Mouse (Mus musculus) liver, postnatal 0 days (tissue): ENCODE measurements around the gene Cdk12. TPM values are rescaled to one million over a fixed set of nuclear protein-coding genes. Genes with fewer than 3 reads are reported as not detected.
"Not testable (repeated sequence)": the region's sequence is repeated elsewhere in the genome, so short reads cannot be mapped to it uniquely, and the experiment has no call there.

Experiments used
- ATAC-seq: fragments of 200-750 bp; cut with Nextera tagmentation; 2 replicates; pipeline ENCODE4 v1.8.0; 2017; ENCODE audit warnings: mild to moderate bottlenecking, moderate library complexity
- DNase-seq: peaks from one replicate; pipeline ENCODE4 v3.0.0-alpha.2; 2016
- H3K27ac ChIP-seq: fragments of 300-500 bp; sonication (generic); 2 replicates; pipeline ENCODE4 v1.5.1; 2014; ENCODE audit warnings: antibody characterized with exemption, moderate library complexity, mild to moderate bottlenecking, low read depth
- H3K27me3 ChIP-seq: fragments of 300-500 bp; sonication (generic); 2 replicates; pipeline ENCODE4 v1.6.1; 2014; ENCODE audit warnings: low read length, control low read depth, mixed read lengths; ENCODE audit not compliant: insufficient read depth
- H3K36me3 ChIP-seq: fragments of 300-500 bp; sonication (generic); replicated peaks from 2 replicates; pipeline ENCODE4 v1.6.1; 2014; ENCODE audit warnings: mild to moderate bottlenecking, control low read depth, low read length, moderate library complexity, mixed read lengths; ENCODE audit not compliant: insufficient read depth
- H3K4me1 ChIP-seq: fragments of 300-500 bp; sonication (generic); 2 replicates; pipeline ENCODE4 v1.6.1; 2014; ENCODE audit warnings: antibody characterized with exemption, mild to moderate bottlenecking, control low read depth; ENCODE audit not compliant: insufficient read depth
- H3K4me2 ChIP-seq: fragments of 300-500 bp; sonication (generic); 2 replicates; pipeline ENCODE4 v1.6.1; 2014; ENCODE audit warnings: low read depth, mild to moderate bottlenecking, low read length, moderate library complexity, mixed read lengths
- H3K4me3 ChIP-seq: fragments of 300-500 bp; sonication (generic); 2 replicates; pipeline ENCODE4 v1.5.1; 2014; ENCODE audit warnings: low read depth, low read length
- H3K9ac ChIP-seq: fragments of 300-500 bp; sonication (generic); replicated peaks from 2 replicates; pipeline ENCODE4 v1.6.1; 2014; ENCODE audit warnings: mild to moderate bottlenecking, moderate library complexity
- H3K9me3 ChIP-seq: fragments of 300-500 bp; sonication (generic); 2 replicates; pipeline ENCODE4 v1.6.1; 2016; ENCODE audit warnings: mild to moderate bottlenecking, control low read depth, low read length, mixed read lengths
- CTCF ChIP-seq: sonication (generic); IDR thresholded peaks from 2 replicates; pipeline ENCODE4 v1.5.1; 2016; ENCODE audit warnings: antibody characterized with exemption, low read depth
- EP300 ChIP-seq: IDR thresholded peaks from 2 replicates; pipeline ENCODE4 v1.6.1; 2016; ENCODE audit warnings: antibody characterized with exemption, low read depth, mild to moderate bottlenecking
- WGBS: fragments of 180-500 bp; shearing (Covaris S2); extraction: QIAGEN DNeasy Blood & Tissue Kit; methylation state at CpG from one replicate; pipeline ENCODE4 v1.1.7; 2014; ENCODE audit not compliant: insufficient replicate concordance; 5-methylcytosine and 5-hydroxymethylcytosine counted together
- polyA plus RNA-seq: library from polyadenylated mRNA; unstranded; fragments of >200 nt; fragmentation: Nextera tagmentation; extraction: Ambion mirVana; gene quantifications from 2 replicates; pipeline ENCODE4 v1.2.1, GENCODE M21; 2015

Gene Cdk12
- polyA plus RNA-seq, 1 experiment from 2014 or later = 3.9 TPM

- Histone ChIP-seq H3K4me1 (peaks cover 16% of the 10 kb centered on the region), H3K9ac (peak within 1 kb of the TSS; percentile 80), H3K4me3 (peak within 1 kb of the TSS; percentile 83), H3K4me2 (peak within 1 kb of the TSS; percentile 76), H3K9me3 (no peaks in the 10 kb centered on the region), H3K36me3 (peaks cover 15% of the 10 kb centered on the region), H3K27ac (peak within 1 kb of the TSS; percentile 87), H3K27me3 (no peaks in the 10 kb centered on the region)
- ATAC-seq (peak; percentile 98), DNase-seq (peak; percentile 93)
- peak; percentile 13; the same call in 1 of the 2 replicates for TF ChIP-seq CTCF
- peak; percentile 85 for TF ChIP-seq EP300
- 1% methylated on average over 52 of the region's 53 CpGs for WGBS
Observed at GRCm38 (mm10) chr11:98192901-98193805, 9.7 kb upstream of the Cdk12 start, which contains the start of gene Med1. Med1 (minus strand) TSS chr11:98193293.

- ATAC-seq = 0 out of 2 replicates have a peak, but pooled peaks have one; percentile 9
- DNase-seq = peak; percentile 49
- Histone ChIP-seq H3K36me3 (no peaks in the 10 kb centered on the region; the same call in 1 of the 2 replicates), H3K9ac (peak overlapping the region; percentile 99), H3K4me2 (peak overlapping the region; percentile 76), H3K4me3 (peak overlapping the region; percentile 91), H3K4me1 (peaks cover 10% of the 10 kb centered on the region), H3K9me3 (no peaks in the 10 kb centered on the region), H3K27ac (peak overlapping the region; percentile 100), H3K27me3 (no peaks in the 10 kb centered on the region)
- TF ChIP-seq CTCF (no peak), EP300 (no peak)
- WGBS = under 1% methylated on average over 27 of the region's 27 CpGs
Observed at GRCm38 (mm10) chr11:98201791-98202640, 843 bp upstream of the Cdk12 start.

- H3K4me3 ChIP-seq = peak overlapping the region; percentile 91
- H3K9ac ChIP-seq = peak overlapping the region; percentile 99
- peaks cover 11% of the 10 kb centered on the region for H3K4me1 ChIP-seq
- H3K9me3 ChIP-seq = no peaks in the 10 kb centered on the region
- no peak for TF ChIP-seq CTCF
- H3K27me3 ChIP-seq = no peaks in the 10 kb centered on the region
- WGBS = under 1% methylated on average over 37 of the region's 37 CpGs
- ATAC-seq (peak; percentile 20), DNase-seq (no peak)
- H3K27ac ChIP-seq = peak overlapping the region; percentile 100
- H3K4me2 ChIP-seq = peak overlapping the region; percentile 76
- H3K36me3 ChIP-seq = peaks cover 6% of the 10 kb centered on the region
Observed at GRCm38 (mm10) chr11:98203351-98203911, 572 bp downstream of the Cdk12 start.

- Histone ChIP-seq H3K4me3 (peak overlapping the region; percentile 91), H3K4me2 (peak overlapping the region; percentile 76), H3K36me3 (peaks cover 8% of the 10 kb centered on the region), H3K27ac (peak overlapping the region; percentile 100), H3K4me1 (peaks cover 12% of the 10 kb centered on the region), H3K9ac (peak overlapping the region; percentile 99), H3K9me3 (no peaks in the 10 kb centered on the region), H3K27me3 (no peaks in the 10 kb centered on the region)
- no peak for ATAC-seq
- whole genome bisulfite sequencing = under 1% methylated on average over 16 of the region's 16 CpGs
- TF ChIP-seq CTCF (no peak), EP300 (no peak)
- peak; percentile 46 for DNase-seq
Observed at GRCm38 (mm10) chr11:98203931-98204421, 1.1 kb downstream of the Cdk12 start.

GRCm38 (mm10) chr11:98205463-98205862, 2.6 kb downstream of the Cdk12 start:
- peaks cover 16% of the 10 kb centered on the region for H3K36me3 ChIP-seq
- peak overlapping the region; percentile 44 for H3K4me3 ChIP-seq
- TF ChIP-seq CTCF (no peak), EP300 (no peak)
- ATAC-seq (no peak), DNase-seq (no peak)
- H3K4me2 ChIP-seq = peak overlapping the region; percentile 66
- H3K9me3 ChIP-seq = no peaks in the 10 kb centered on the region
- H3K4me1 ChIP-seq = peaks cover 12% of the 10 kb centered on the region
- peak overlapping the region; percentile 39; the same call in 1 of the 2 replicates for H3K9ac ChIP-seq
- H3K27me3 ChIP-seq = no peaks in the 10 kb centered on the region
- H3K27ac ChIP-seq = peak overlapping the region; percentile 37; the same call in 1 of the 2 replicates

GRCm38 (mm10) chr11:98206281-98206680, 3.4 kb downstream of the Cdk12 start:
- H3K4me1 ChIP-seq = peaks cover 12% of the 10 kb centered on the region
- H3K4me2 ChIP-seq = peak overlapping the region; percentile 66
- WGBS = 58% methylated on average over 3 of the region's 3 CpGs
- H3K9ac ChIP-seq = peak overlapping the region; percentile 39; the same call in 1 of the 2 replicates
- H3K27ac ChIP-seq = peak overlapping the region; percentile 37; the same call in 1 of the 2 replicates
- H3K4me3 ChIP-seq = peak overlapping the region; percentile 44
- ATAC-seq, H3K27me3 ChIP-seq, H3K9me3 ChIP-seq, DNase-seq: not testable (repeated sequence)
- peaks cover 24% of the 10 kb centered on the region for H3K36me3 ChIP-seq

- not testable (repeated sequence) for H3K27ac ChIP-seq, H3K4me3 ChIP-seq, ATAC-seq, DNase-seq, H3K27me3 ChIP-seq, H3K4me2 ChIP-seq, H3K9me3 ChIP-seq, H3K9ac ChIP-seq
- WGBS = 82% methylated on average over 4 of the region's 5 CpGs
- H3K4me1 ChIP-seq = peaks cover 15% of the 10 kb centered on the region
- H3K36me3 ChIP-seq = peaks cover 41% of the 10 kb centered on the region
Observed at GRCm38 (mm10) chr11:98209661-98210060, 6.8 kb downstream of the Cdk12 start.
